15 mouse cellular contexts compared by ENCODE assay signal in genomic region chr16:37972357-37972756, GRCm38 (mm10). TPM values are rescaled to one million over a fixed set of nuclear protein-coding genes. Genes with fewer than 3 reads are reported as not detected.
DNase-seq lines count a peak whose midpoint lies in the region; ATAC-seq and TF ChIP-seq lines count a peak whose summit lies in the region.
"Had no signal": no experiment of that assay in that cellular context is flagged by ENCODE, and none has a peak within 500 bp of the region (broad histone marks: within the 10 kb centered on the region; RNA-seq: fewer than 3 reads in every experiment).

No protein-coding gene starts in this region.

- no peaks in the 10 kb centered on the region; the same call in 1 of the 2 replicates for H3K4me1 ChIP-seq in lung, embryonic 16.5 days (replicated peaks; ENCODE audit: control insufficient read depth, insufficient read depth, low read length)
- no peaks in the 10 kb centered on the region for H3K4me1 ChIP-seq in ES-E14 (ENCODE audit: control insufficient read depth in 2 of 2, insufficient read depth in 2 of 2, low read length in 2 of 2, poor library complexity in 1 of 2)
- peaks cover 30% of the 10 kb centered on the region for H3K4me1 ChIP-seq in limb, embryonic 13.5 days

- no peak overlapping the region for H3K27ac ChIP-seq in lung, embryonic 16.5 days (ENCODE audit: low read length)
- H3K27ac ChIP-seq in ES-E14 (ENCODE audit: insufficient read depth, low read depth, low read length, poor library complexity, severe bottlenecking), result no peak overlapping the region
- 0 out of 2 replicates have a peak overlapping the region, but pooled peaks have one; percentile 55 for H3K27ac ChIP-seq in limb, embryonic 13.5 days
- H3K27ac ChIP-seq: gastrocnemius, adult 2 months; lung, embryonic 15.5 days; midbrain, embryonic 12.5 days had no signal

- in situ Hi-C loops in ES-E14 (cut with MboI; ENCODE audit: low sequenced_read_pairs in 2 of 2, unreplicated experiment in 2 of 2), result no loop called here

- no peak for DNase-seq in cerebellum, postnatal 4 days (ENCODE audit: low spot score in 2 of 2)
- no peak for DNase-seq in lung, postnatal 25 days (ENCODE audit: low spot score)
- DNase-seq in ES-E14 (ENCODE audit: low read depth, low spot score), result no peak
- DNase-seq in heart, adult 9 months (ENCODE audit: low spot score in 2 of 2), result no peak
- no peak for DNase-seq in right cerebral cortex, postnatal 36 days (ENCODE audit: low spot score in 2 of 2)
- DNase-seq: cerebellum, adult 8-10 months; gastrocnemius, adult 2 months; heart, postnatal 14 days; kidney, postnatal 25 days had no signal

- peak; percentile 68; the same call in 1 of the 2 replicates for ATAC-seq in cerebellum, adult (ENCODE audit: insufficient number of reproducible peaks, low FRiP score, low TSS enrichment)
- peak; percentile 61; the same call in 1 of the 2 replicates for ATAC-seq in lung, embryonic 16.5 days (ENCODE audit: low read depth)
- peak; percentile 77 for ATAC-seq in limb, embryonic 13.5 days (ENCODE audit: low FRiP score, low read depth)
- ATAC-seq: intestine, postnatal 0 days had no signal

- no peaks in the 10 kb centered on the region for H3K27me3 ChIP-seq in lung, embryonic 16.5 days (ENCODE audit: control insufficient read depth, insufficient read depth, low read depth, low read length)
- no peaks in the 10 kb centered on the region for H3K27me3 ChIP-seq in limb, embryonic 13.5 days
- H3K27me3 ChIP-seq: lung, embryonic 15.5 days; midbrain, embryonic 12.5 days had no signal

- no peaks in the 10 kb centered on the region for H3K36me3 ChIP-seq in lung, embryonic 16.5 days (ENCODE audit: control insufficient read depth, insufficient read depth, low read length)
- no peaks in the 10 kb centered on the region for H3K36me3 ChIP-seq in ES-E14 (ENCODE audit: control insufficient read depth, insufficient read depth, low read length, poor library complexity, severe bottlenecking)
- H3K36me3 ChIP-seq in limb, embryonic 13.5 days, result no peaks in the 10 kb centered on the region
- H3K36me3 ChIP-seq: lung, embryonic 15.5 days; midbrain, embryonic 12.5 days had no signal

- no peak overlapping the region for H3K4me2 ChIP-seq in lung, embryonic 16.5 days (ENCODE audit: low read depth, low read length)
- H3K4me2 ChIP-seq in limb, embryonic 13.5 days (replicated peaks), result no peak overlapping the region
- H3K4me2 ChIP-seq: lung, embryonic 15.5 days; midbrain, embryonic 12.5 days had no signal

- H3K4me3 ChIP-seq in lung, embryonic 16.5 days (ENCODE audit: low read length), result no peak overlapping the region
- H3K4me3 ChIP-seq in ES-E14 (ENCODE audit: insufficient read depth in 1 of 2, low read depth in 1 of 2, low read length in 2 of 2, poor library complexity in 1 of 2, severe bottlenecking in 1 of 2), result no peak overlapping the region
- no peak overlapping the region for H3K4me3 ChIP-seq in limb, embryonic 13.5 days
- H3K4me3 ChIP-seq: gastrocnemius, adult 2 months; lung, embryonic 15.5 days; midbrain, embryonic 12.5 days had no signal

- H3K9me3 ChIP-seq in lung, embryonic 16.5 days (ENCODE audit: control insufficient read depth, low read length), result no peaks in the 10 kb centered on the region
- H3K9me3 ChIP-seq in ES-E14 (ENCODE audit: control insufficient read depth, insufficient read depth, low read depth, low read length), result no peaks in the 10 kb centered on the region
- H3K9me3 ChIP-seq in limb, embryonic 13.5 days, result no peaks in the 10 kb centered on the region
- H3K9me3 ChIP-seq: lung, embryonic 15.5 days; midbrain, embryonic 12.5 days had no signal

- H3K9ac ChIP-seq in lung, embryonic 16.5 days (ENCODE audit: low read length), result no peak overlapping the region
- no peak overlapping the region for H3K9ac ChIP-seq in ES-E14 (ENCODE audit: insufficient read depth, low read depth, low read length, poor library complexity, severe bottlenecking)
- H3K9ac ChIP-seq in limb, embryonic 13.5 days, result no peak overlapping the region
- H3K9ac ChIP-seq: lung, embryonic 15.5 days; midbrain, embryonic 12.5 days had no signal

- WGBS in lung, embryonic 16.5 days, result 37% methylated on average over 8 of the region's 8 CpGs
- WGBS in limb, embryonic 13.5 days, result 35% methylated on average over 8 of the region's 8 CpGs

TF ChIP-seq in ES-E14, 5 proteins besides CTCF, POLR2A, EP300 and RAD21:
- TF ChIP-seq ZNF384 (IDR thresholded peaks at IDR 0.05; ENCODE audit: low read depth, low read length) (peak; percentile 54; the same call in 1 of the 2 replicates), CHD2 (IDR thresholded peaks at IDR 0.05; ENCODE audit: low read depth, low read length) (no peak), ZC3H11A (IDR thresholded peaks at IDR 0.05; ENCODE audit: borderline replicate concordance, low read depth, low read length) (no peak)
TF ChIP-seq in ES-E14: peak in this region for 1.

RNA-seq across cellular contexts. Expression of gene Gpr156, which starts 56.1 kb away (rescaled TPM):
- 0.33 and 0.63 TPM in 2 replicates for polyA plus RNA-seq in lung, embryonic 16.5 days (2015; fragmentation: Nextera tagmentation; extraction: Ambion mirVana)
- 0.16 and 0.22 TPM in 2 replicates for total RNA-seq in ES-E14 (2012; rRNA removed)
- polyA plus RNA-seq in limb, embryonic 13.5 days (2015; fragmentation: Nextera tagmentation; extraction: Ambion mirVana), result 0.88 and 0.95 TPM in 2 replicates
- total RNA-seq: gastrocnemius, adult 2 months had no signal
